Mouse (Mus musculus): ENCODE measurements at regions not wholly inside any gene's neighbourhood (a gene's known extent, or its start where the extent isn't known, plus 50 kb on each side); places are given as distances from the start of the nearest gene placed in this dataset.
A peak's percentile ranks its signal among the peaks of the same experiment; 100 is the strongest.

DNA sequence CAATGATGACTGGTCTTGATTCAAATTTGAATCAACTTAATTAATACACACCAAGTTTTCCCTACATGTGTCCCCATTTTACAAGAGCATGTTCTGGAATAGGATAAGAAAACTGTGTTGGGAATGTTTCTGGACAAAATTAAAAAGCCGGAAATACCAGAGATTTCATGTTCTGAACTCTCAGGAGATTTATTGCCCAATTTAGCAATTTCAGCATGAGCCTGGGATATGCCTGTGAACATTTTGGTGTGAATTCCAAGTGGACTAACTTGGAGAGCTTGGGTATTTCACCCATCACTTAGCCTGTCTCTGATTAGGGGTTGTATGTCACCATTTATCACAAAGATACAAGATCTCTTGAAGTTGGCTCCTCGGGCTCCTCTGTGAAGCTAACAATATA, 210.6 kb upstream of the Rbms1 start:
- Histone ChIP-seq H3K36me3 (ENCODE audit: control insufficient read depth, insufficient read depth, low read length) (no peaks in the 10 kb centered on the region), H3K9ac (ENCODE audit: low read length) (no peak overlapping the region), H3K9me3 (replicated peaks; ENCODE audit: control insufficient read depth, low read length) (no peaks in the 10 kb centered on the region), H3K27me3 (ENCODE audit: control insufficient read depth, insufficient read depth, low read length) (no peaks in the 10 kb centered on the region), H3K27ac (ENCODE audit: low read length) (no peak overlapping the region), H3K4me1 (ENCODE audit: control insufficient read depth, insufficient read depth, low read length) (peaks cover 3% of the 10 kb centered on the region; the same call in 1 of the 2 replicates), H3K4me3 (replicated peaks; ENCODE audit: low read length) (no peak overlapping the region), H3K4me2 (ENCODE audit: low read depth, low read length) (no peak overlapping the region)
- WGBS: 37% methylated on average over 2 of the region's 2 CpGs
- no peak for ATAC-seq (ENCODE audit: insufficient read depth, low FRiP score)

DNA sequence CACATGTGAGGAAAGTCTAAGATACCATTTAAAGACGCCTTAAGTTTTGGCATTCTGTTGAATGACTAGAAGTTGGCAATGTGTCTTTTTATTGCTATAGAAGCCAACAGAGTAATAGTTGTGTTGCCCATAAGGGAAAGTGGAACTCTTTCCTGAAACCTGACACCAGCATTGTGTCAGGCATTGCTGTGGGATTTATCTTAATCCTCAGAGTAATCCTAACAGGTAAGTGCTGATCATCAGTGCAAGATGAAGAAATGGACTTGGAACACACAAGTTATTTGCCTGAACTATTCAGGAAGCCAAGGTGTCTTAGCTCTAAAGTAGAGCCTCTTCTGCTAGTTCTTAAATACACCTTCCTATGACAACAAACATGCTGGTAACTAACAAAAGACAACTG, 198.3 kb upstream of the Rbms1 start:
- Histone ChIP-seq H3K4me3 (replicated peaks; ENCODE audit: low read length) (no peak overlapping the region), H3K4me1 (ENCODE audit: control insufficient read depth, insufficient read depth, low read length) (no peaks in the 10 kb centered on the region), H3K27me3 (ENCODE audit: control insufficient read depth, insufficient read depth, low read length) (no peaks in the 10 kb centered on the region), H3K27ac (ENCODE audit: low read length) (no peak overlapping the region), H3K9me3 (replicated peaks; ENCODE audit: control insufficient read depth, low read length) (no peaks in the 10 kb centered on the region), H3K36me3 (ENCODE audit: control insufficient read depth, insufficient read depth, low read length) (no peaks in the 10 kb centered on the region), H3K4me2 (ENCODE audit: low read depth, low read length) (no peak overlapping the region), H3K9ac (ENCODE audit: low read length) (no peak overlapping the region)
- WGBS: 85% methylated on average over 1 of the region's 1 CpGs
- ATAC-seq (ENCODE audit: insufficient read depth, low FRiP score): no peak

DNA sequence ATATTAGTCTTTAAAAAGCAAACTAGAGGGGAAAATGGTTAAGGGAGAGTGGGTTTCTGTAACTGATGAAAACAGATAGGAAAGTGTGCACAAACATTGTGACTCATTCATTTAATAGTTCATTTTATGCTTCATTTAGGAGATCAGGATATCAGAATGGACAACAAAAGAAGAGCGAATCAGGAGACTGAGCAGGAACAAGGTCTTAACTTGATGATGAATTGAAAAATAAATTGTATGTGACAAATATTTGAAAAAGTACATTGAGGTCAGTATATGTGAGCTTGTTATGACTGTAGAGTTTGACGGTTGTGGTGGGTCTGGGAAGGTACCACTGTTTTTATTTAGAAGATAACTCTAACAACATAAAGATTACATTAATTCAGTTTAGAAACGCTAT, 196.8 kb upstream of the Rbms1 start:
- Histone ChIP-seq H3K27me3 (ENCODE audit: control insufficient read depth, insufficient read depth, low read length) (no peaks in the 10 kb centered on the region), H3K4me3 (replicated peaks; ENCODE audit: low read length) (no peak overlapping the region), H3K9me3 (replicated peaks; ENCODE audit: control insufficient read depth, low read length) (no peaks in the 10 kb centered on the region), H3K27ac (ENCODE audit: low read length) (no peak overlapping the region), H3K4me1 (ENCODE audit: control insufficient read depth, insufficient read depth, low read length) (no peaks in the 10 kb centered on the region), H3K36me3 (ENCODE audit: control insufficient read depth, insufficient read depth, low read length) (no peaks in the 10 kb centered on the region), H3K9ac (ENCODE audit: low read length) (no peak overlapping the region), H3K4me2 (ENCODE audit: low read depth, low read length) (no peak overlapping the region)
- no peak for ATAC-seq (ENCODE audit: insufficient read depth, low FRiP score)
- WGBS: 68% methylated on average over 3 of the region's 3 CpGs

DNA sequence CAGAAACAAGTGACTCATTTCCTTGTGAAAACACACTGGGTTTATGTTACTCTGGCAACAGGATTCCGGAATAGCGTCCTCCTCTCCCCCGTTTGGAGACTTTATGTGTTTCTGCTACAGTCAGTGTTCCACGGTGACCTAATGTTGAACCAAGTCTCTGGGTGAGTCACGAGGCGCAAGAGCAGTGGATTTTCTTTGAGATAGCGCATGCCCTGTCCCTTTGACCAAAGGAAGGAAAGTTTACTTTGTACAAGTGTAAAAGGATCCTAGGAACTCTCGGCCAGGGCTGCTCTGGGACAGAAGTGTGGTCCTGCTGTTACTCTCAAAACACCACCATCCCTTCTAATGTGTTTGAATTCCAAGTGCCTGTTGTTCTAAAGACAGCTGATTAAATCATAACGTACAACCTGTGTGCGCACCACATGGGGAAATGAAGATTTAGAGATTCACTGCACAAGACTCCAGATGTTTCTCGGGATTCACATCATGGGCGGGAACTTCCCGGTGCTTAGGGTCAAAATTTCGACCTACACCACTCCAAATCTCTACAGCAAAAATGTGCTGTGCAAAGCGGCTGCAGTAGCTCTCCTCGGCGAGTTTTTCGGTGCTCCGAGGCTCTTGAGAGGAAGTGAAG, 176.1 kb upstream of the Rbms1 start:
- WGBS: 14% methylated on average over 19 of the region's 19 CpGs
- peaks cover 16% of the 10 kb centered on the region for H3K4me1 ChIP-seq (ENCODE audit: control insufficient read depth, insufficient read depth, low read length)
- peak overlapping the region; percentile 91 for H3K27ac ChIP-seq (ENCODE audit: low read length)
- peak overlapping the region; percentile 11; the same call in 1 of the 2 replicates for H3K9ac ChIP-seq (ENCODE audit: low read length)
- peak overlapping the region; percentile 44 for H3K4me2 ChIP-seq (ENCODE audit: low read depth, low read length)
- peak; percentile 90 for ATAC-seq (ENCODE audit: insufficient read depth, low FRiP score)
- H3K4me3 ChIP-seq (replicated peaks; ENCODE audit: low read length): peak overlapping the region; percentile 18
- H3K27me3 ChIP-seq (ENCODE audit: control insufficient read depth, insufficient read depth, low read length): no peaks in the 10 kb centered on the region
- H3K36me3 ChIP-seq (ENCODE audit: control insufficient read depth, insufficient read depth, low read length): no peaks in the 10 kb centered on the region
- H3K9me3 ChIP-seq (replicated peaks; ENCODE audit: control insufficient read depth, low read length): no peaks in the 10 kb centered on the region

DNA sequence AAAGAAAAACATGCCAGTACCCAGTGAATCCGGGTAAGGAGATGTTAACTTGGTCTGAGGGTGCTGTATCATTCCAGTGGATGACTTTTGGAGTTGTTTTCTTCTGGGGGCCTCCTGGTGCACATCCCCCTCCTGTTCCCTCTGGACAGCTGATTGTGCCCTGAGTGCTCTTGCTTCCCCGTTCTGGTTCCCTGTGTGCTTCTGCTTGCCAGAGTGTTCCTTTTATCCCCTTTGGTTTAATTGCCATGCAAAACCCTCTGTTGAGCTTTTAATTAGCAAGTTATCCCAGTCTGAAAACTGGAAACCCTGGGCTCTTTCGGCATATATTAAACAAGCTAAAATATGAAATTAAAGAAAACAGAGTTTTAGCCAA, 175.6 kb upstream of the Rbms1 start:
- Histone ChIP-seq H3K36me3 (ENCODE audit: control insufficient read depth, insufficient read depth, low read length) (no peaks in the 10 kb centered on the region), H3K4me3 (replicated peaks; ENCODE audit: low read length) (peak overlapping the region; percentile 18; the same call in 1 of the 2 replicates), H3K9ac (ENCODE audit: low read length) (no peak overlapping the region; the same call in 1 of the 2 replicates), H3K27ac (ENCODE audit: low read length) (peak overlapping the region; percentile 91), H3K4me1 (ENCODE audit: control insufficient read depth, insufficient read depth, low read length) (peaks cover 16% of the 10 kb centered on the region), H3K27me3 (ENCODE audit: control insufficient read depth, insufficient read depth, low read length) (no peaks in the 10 kb centered on the region), H3K4me2 (ENCODE audit: low read depth, low read length) (peak overlapping the region; percentile 44), H3K9me3 (replicated peaks; ENCODE audit: control insufficient read depth, low read length) (no peaks in the 10 kb centered on the region)
- ATAC-seq (ENCODE audit: insufficient read depth, low FRiP score): peak; percentile 51
- 23% methylated on average over 3 of the region's 3 CpGs for WGBS

DNA sequence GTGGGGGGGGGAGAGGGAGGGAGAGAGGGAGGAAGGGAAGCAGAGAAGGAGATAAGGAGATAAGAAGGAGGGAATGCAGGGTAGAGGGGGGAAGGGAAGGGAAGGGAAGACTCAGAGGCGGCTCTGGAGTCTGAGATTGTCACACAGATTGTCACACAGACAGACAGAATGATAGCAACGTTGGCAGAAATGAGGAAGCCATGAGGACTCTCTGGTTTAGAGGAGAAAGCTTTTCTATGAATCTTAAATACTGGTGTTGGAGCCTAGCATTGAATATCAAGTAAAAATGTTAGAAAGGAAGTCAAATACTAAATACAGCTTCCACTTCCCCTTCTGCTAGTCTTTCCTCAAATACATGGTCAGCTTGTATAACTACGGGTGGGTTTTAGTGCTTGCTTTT, 174.4 kb upstream of the Rbms1 start:
- no peak overlapping the region for H3K9ac ChIP-seq (ENCODE audit: low read length)
- no peak for ATAC-seq (ENCODE audit: insufficient read depth, low FRiP score)
- peaks cover 16% of the 10 kb centered on the region for H3K4me1 ChIP-seq (ENCODE audit: control insufficient read depth, insufficient read depth, low read length)
- 40% methylated on average over 3 of the region's 3 CpGs for WGBS
- no peaks in the 10 kb centered on the region for H3K27me3 ChIP-seq (ENCODE audit: control insufficient read depth, insufficient read depth, low read length)
- no peaks in the 10 kb centered on the region for H3K9me3 ChIP-seq (replicated peaks; ENCODE audit: control insufficient read depth, low read length)
- H3K4me2 ChIP-seq (ENCODE audit: low read depth, low read length): no peak overlapping the region
- no peak overlapping the region for H3K27ac ChIP-seq (ENCODE audit: low read length)
- H3K4me3 ChIP-seq (replicated peaks; ENCODE audit: low read length): no peak overlapping the region
- H3K36me3 ChIP-seq (ENCODE audit: control insufficient read depth, insufficient read depth, low read length): no peaks in the 10 kb centered on the region

DNA sequence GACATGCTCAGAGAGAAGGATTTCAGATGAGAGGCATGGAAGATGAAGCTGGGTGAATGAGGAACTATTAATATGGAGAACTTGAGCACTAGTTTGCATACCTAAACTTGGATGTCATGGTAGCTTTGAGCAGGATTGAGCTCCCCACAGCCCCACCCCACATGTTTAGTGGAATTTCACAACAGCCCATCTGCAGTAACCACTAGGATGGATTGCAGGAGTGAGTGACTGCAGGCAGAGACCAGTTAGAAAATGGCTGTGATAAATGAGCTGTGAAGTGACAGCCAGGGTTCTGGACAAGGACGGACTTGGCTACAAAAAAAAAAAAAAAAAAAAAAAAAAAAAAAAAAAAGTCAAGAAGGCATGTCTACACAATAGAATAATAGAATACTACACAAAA, 173.9 kb upstream of the Rbms1 start:
- ATAC-seq (ENCODE audit: insufficient read depth, low FRiP score): no peak
- no peak overlapping the region for H3K9ac ChIP-seq (ENCODE audit: low read length)
- H3K4me1 ChIP-seq (ENCODE audit: control insufficient read depth, insufficient read depth, low read length): peaks cover 16% of the 10 kb centered on the region
- no peak overlapping the region for H3K4me3 ChIP-seq (replicated peaks; ENCODE audit: low read length)
- no peaks in the 10 kb centered on the region for H3K27me3 ChIP-seq (ENCODE audit: control insufficient read depth, insufficient read depth, low read length)
- no peaks in the 10 kb centered on the region for H3K9me3 ChIP-seq (replicated peaks; ENCODE audit: control insufficient read depth, low read length)
- H3K36me3 ChIP-seq (ENCODE audit: control insufficient read depth, insufficient read depth, low read length): no peaks in the 10 kb centered on the region
- H3K27ac ChIP-seq (ENCODE audit: low read length): no peak overlapping the region
- WGBS: 33% methylated on average over 1 of the region's 1 CpGs
- H3K4me2 ChIP-seq (ENCODE audit: low read depth, low read length): no peak overlapping the region

DNA sequence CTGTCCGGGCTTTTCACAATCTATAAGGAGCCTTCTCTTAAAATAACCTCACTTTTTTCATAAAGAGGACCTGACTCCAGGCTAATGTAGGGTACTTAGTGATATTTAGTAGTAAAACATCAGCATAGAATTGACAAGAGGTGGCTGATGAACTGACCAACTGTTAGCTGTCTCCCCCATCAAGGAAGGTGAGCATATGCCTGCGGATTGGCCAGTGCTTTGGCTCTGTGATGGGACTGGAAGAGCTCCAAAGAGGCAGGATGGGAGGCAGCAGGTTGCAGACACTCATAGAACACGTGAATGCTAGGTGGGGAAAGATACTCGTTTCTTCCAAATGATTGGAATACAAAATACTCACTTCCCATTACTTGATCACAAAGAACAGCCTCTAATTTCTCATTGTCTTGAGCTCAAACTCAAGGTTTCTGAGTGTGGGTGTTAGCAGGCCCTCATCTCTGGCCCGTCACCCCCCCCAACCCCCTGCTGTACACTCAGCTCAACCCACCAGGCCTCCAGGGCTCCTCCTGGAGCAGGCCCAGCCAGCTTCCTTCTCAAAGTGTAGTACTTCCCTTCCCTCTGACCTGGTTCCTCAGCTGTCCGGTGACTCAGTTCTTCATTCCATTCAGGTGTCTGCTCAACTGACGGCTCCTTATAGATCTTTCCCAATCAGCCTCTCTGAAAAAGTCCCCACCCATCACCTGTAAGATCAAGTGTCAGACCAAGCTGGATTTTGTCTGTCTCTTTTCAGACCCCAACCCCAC, 160.2 kb upstream of the Rbms1 start:
- Histone ChIP-seq H3K4me3 (replicated peaks; ENCODE audit: low read length) (no peak overlapping the region), H3K9me3 (replicated peaks; ENCODE audit: control insufficient read depth, low read length) (no peaks in the 10 kb centered on the region), H3K27me3 (ENCODE audit: control insufficient read depth, insufficient read depth, low read length) (no peaks in the 10 kb centered on the region), H3K4me2 (ENCODE audit: low read depth, low read length) (no peak overlapping the region), H3K36me3 (ENCODE audit: control insufficient read depth, insufficient read depth, low read length) (no peaks in the 10 kb centered on the region), H3K4me1 (ENCODE audit: control insufficient read depth, insufficient read depth, low read length) (no peaks in the 10 kb centered on the region), H3K9ac (ENCODE audit: low read length) (no peak overlapping the region), H3K27ac (ENCODE audit: low read length) (no peak overlapping the region)
- 84% methylated on average over 7 of the region's 7 CpGs for WGBS
- ATAC-seq (ENCODE audit: insufficient read depth, low FRiP score): no peak

DNA sequence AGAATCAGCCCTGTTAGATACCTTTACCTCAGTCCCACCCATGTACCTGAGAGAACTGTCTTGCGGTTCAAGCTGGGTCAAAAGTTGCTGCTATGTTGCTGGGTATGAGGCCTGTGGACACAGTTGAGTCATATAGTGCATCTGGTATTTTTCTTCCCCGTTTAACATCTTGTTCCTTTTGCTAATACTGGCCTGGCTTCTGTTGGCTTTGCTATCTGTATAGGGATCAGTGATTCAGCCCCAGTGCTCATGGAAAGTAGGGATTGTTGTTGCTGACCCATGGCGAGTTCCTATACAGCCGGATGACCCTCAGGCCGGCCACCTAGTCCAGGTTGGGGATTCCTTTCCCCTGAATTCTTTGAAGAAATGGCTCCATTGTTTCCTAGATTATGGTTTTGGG, 158.3 kb upstream of the Rbms1 start:
- no peaks in the 10 kb centered on the region for H3K9me3 ChIP-seq (replicated peaks; ENCODE audit: control insufficient read depth, low read length)
- 83% methylated on average over 5 of the region's 5 CpGs for WGBS
- no peak for ATAC-seq (ENCODE audit: insufficient read depth, low FRiP score)

More for the DNA sequence above, 158.3 kb upstream of the Rbms1 start:
- H3K4me2 ChIP-seq (ENCODE audit: low read depth, low read length): no peak overlapping the region
- H3K9ac ChIP-seq (ENCODE audit: low read length): no peak overlapping the region
- no peak overlapping the region for H3K27ac ChIP-seq (ENCODE audit: low read length)
- H3K4me3 ChIP-seq (replicated peaks; ENCODE audit: low read length): no peak overlapping the region
- H3K27me3 ChIP-seq (ENCODE audit: control insufficient read depth, insufficient read depth, low read length): no peaks in the 10 kb centered on the region
- H3K36me3 ChIP-seq (ENCODE audit: control insufficient read depth, insufficient read depth, low read length): no peaks in the 10 kb centered on the region
- no peaks in the 10 kb centered on the region for H3K4me1 ChIP-seq (ENCODE audit: control insufficient read depth, insufficient read depth, low read length)
